Mouse (Mus musculus) WW6 (cell line): Measurements from ENCODE around the gene Qsox1.

ENCODE experiments used
- DNase-seq: peaks from one replicate; pipeline ENCODE4 v3.0.0-alpha.2; 2013; ENCODE audit warnings: low read depth, low spot score

The Qsox1 gene

DNA sequence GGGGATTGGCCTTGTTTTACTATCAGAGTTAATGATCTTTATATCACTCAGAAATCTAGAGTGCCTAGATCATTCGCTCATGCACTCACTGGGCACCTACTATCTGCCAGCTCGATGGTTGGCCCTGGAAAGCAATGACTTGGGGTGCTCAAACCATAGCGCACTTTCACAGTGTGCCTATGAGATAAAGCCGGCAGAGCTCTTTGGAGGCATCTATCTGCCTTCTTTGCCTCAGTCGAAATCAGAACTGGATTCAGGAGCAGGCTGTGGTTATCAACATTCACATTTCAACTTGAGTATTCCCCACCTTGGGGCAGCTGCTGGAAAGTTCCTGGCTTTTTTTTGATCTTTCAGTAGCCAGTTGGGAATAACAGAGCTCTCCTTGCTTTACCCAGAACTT is 64.8 kb downstream of the Qsox1 start:
- no peak for DNase-seq

- DNase-seq, result no peak
Observed at GRCm38 (mm10) chr1:155747011-155747410, 65.7 kb downstream of the Qsox1 start.

DNA sequence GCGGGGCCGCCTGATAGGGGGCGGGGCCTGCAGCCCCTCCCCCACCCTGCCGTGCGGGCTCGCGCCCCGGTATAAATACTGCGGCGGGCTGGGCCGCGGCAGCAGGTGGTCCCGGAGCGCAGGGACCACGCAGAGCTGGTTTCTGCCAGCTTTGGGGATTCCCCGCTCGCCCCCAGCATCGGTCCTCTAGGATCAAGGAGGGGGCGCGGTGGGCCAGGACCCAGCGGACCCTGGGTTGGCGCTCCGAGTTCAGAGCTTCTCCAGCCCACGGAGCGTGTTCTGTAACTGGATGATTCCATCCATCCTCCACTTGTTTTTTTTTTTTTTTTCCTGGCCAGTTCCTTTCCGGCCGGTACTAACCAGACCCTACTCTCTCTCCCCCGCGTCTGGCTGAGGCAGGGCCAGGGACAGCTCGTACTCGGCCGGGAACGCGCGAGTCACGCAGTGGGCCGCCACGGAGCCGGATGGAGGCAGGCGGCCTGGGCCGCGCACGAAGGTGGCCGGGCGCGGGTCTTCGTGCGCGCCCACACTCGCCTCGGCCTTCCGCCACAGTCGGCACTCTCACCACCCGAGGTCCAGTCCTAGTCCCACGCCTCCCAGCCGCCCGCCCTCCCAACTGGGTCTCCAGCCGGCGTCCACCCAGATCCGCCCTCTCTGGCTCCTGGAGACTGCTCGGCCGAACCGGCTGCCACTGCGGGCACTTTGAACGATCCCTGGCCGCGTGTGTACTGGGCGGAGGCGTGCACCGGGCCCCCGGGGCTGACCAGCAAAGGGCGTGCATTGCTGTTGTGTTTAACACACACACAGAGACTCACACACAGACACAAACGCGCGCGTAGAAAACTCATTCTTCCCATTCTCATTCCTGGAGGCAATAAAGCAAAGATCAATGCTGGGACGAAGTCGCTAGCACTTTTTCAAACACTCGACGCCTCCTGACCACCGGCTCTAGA is 70.0 kb downstream of the Qsox1 start:
- DNase-seq, result no peak

DNA sequence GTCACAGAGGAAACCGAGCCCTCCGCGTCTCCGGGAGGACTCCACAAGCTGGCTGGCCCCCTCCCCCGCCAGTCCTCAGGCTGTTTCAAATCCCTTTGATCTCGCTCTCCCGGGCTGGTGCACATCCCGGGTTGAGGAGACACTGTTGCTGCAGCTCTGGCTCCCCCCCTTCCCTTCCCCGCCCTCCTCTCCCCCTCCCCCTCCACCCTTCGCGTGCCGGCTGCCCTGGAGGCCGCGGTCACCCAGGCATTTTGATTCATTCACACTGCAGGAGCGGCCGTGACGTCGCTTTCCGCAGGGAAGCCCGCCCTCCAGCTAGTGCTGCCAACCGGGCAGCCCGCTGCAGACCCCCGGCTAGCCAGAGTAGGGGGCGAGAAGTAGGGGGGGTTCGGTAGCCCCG is 70.7 kb downstream of the Qsox1 start:
- DNase-seq, result no peak

DNA sequence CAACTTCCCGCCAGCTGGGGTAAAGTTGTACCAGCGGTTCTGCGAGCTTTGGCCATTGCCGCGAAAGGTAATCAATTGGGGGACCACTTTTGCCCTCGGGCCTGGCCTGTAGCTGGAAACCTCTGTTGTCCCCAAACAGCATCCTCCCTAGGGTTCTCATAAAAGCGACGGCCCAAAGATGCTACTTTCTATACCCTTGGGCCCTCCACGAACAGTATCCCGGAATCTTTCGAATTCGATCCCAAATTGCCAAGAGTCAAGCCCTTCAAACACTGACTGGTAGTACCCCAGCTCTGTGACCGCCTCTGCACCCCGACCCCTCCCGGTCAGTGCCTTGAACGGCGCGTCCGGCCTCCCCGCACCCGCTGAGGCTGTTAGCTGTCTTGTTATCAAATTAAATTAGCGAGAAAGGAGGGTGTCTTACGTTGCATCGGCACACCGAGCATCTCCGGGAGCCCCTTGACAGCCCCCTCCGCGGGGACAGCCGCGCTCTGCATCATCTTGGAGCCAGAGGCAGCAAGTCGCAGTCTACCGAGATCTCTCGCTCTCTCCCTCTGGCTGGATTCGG is 71.2 kb downstream of the Qsox1 start:
- DNase-seq, result no peak

DNA sequence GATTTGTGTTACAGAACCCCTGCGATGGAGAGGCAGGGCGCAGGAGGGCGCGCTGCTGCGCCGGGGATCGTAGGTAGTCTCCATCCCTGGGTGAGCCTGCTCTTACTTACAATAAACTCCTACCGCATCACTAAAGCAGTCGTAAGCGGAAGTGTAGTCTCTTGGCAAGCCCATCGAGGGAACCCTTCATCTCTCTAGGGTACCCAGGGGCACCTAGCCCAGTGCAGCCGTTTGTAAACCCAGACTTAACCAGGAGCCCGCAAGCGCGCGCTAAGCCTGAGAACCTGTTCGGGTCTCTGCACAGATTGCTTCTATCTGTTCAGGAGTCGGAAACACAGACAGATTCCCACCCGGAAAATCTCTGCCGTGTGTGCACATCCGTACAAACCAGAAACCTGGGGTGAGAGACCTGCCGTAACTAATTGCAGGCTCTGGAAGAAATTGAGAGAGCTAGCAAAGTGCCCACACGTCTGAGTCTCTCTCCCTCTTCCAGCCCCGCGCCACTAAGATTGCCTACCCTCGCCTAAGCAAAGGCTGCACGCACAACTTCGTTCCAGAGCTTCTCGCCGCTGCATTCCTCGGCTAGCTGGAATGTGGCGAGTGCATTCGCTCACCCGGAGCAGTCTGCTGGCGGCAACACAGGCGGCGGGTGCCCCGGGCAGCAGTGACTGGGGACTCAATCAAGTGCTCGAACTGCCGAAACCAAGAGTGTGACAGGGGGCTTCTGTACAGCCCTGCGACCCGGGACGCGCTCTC is 71.9 kb downstream of the Qsox1 start:
- DNase-seq, result no peak

- DNase-seq, result no peak
Observed at GRCm38 (mm10) chr1:155737809-155738383, 74.8 kb downstream of the Qsox1 start.

- no peak for DNase-seq
Observed at GRCm38 (mm10) chr1:155737017-155737808, 75.5 kb downstream of the Qsox1 start.

DNA sequence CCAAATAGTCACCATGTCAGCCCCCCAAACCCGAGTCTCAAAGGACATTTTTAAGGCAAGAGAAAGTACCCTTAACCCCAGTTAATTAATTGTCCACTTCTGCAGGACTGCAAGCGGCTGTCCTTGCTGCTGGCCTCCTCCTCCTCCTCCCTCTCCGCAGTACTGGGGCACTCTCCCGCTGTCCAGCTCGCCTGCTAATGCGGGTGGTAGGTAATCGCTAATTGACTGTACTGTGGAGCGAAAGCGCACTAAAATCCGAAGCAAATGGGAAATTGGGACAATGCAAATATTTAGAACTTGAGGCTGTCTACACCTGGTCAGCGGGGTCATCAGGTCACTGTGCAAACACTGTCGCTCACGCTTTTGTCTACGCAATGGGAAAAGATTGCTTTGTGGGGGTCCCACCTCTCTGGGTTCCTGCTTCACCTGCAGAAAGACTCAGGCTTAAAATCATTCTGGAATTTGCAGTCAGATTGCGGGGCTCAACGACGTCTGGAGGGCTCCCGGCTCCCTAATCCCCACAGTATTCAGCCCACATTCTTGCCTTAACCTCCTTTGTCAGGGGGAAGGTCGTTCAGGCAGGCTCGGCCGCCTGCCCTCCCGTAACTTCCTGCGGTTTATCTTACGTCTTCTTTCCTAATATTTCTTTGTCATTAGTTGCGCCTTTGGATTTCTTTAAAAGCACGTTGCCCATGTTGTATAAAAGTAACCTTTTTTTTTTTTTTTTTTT is 76.4 kb downstream of the Qsox1 start:
- DNase-seq, result no peak

- DNase-seq, result no peak
Observed at GRCm38 (mm10) chr1:155731156-155731555, 81.5 kb downstream of the Qsox1 start.

DNA sequence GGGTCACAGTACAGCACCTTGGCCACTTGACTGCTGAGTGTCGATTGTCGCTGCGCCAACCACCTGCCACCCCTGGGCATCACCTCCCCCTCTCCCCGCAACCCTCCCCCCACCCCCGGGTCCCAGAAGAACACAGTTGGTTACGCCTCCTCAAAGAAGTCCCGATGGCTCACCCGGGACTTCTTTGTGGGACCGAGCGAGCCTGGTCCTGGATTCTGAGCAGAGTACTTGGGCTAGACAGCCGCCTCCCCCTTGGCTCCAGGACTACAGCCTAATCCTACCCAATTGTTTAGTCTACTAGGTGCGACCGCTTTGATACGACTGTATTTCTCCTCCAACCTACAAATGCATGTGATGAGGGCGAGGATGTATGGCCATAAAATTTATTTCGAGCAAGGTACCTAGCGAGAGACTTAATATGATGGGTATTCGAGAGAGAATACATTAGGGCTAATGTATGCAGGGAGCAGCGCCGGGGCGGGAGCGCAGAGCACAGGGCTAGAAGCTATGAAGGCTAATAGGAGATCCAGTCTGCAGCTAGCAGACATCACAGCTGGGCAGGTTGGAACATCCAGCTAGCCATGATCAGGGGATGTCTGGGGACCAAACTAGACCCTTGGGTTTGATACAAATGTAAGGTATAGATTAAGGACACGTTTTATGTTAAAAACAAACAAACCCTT is 83.4 kb downstream of the Qsox1 start:
- no peak for DNase-seq

GRCm38 (mm10) chr1:155727830-155728229 is 84.9 kb downstream of the Qsox1 start:
- DNase-seq, result no peak
